Mouse (Mus musculus) cerebellum, adult (tissue): ENCODE measurements around the gene Emx2.

Source experiments
- ATAC-seq: cut with Nextera tagmentation; 2 replicates; pipeline ENCODE4 v1.9.2; 2017; ENCODE audit warnings: mild to moderate bottlenecking, moderate library complexity, mixed read lengths; ENCODE audit not compliant: insufficient number of reproducible peaks, low FRiP score, low TSS enrichment

The Emx2 gene

GRCm38 (mm10) chr19:59457951-59458742 lies at the start of gene Emx2:
Gene Emx2, plus strand, starts transcription at chr19:59458372.
- ATAC-seq, result no peak

GRCm38 (mm10) chr19:59414128-59414527 lies 44.0 kb upstream of the Emx2 start:
- ATAC-seq, result no peak

- peak; percentile 84 for ATAC-seq
Measured at GRCm38 (mm10) chr19:59418024-59418423, 40.1 kb upstream of the Emx2 start.

GRCm38 (mm10) chr19:59418671-59419070 lies 39.5 kb upstream of the Emx2 start:
- ATAC-seq, result no peak

GRCm38 (mm10) chr19:59422393-59422792 lies 35.8 kb upstream of the Emx2 start:
- no peak for ATAC-seq

GRCm38 (mm10) chr19:59423685-59424084 lies 34.5 kb upstream of the Emx2 start:
- ATAC-seq, result no peak

GRCm38 (mm10) chr19:59424975-59425374 lies 33.2 kb upstream of the Emx2 start:
- ATAC-seq, result no peak

- ATAC-seq, result no peak
Measured at GRCm38 (mm10) chr19:59432286-59432685, 25.9 kb upstream of the Emx2 start.

GRCm38 (mm10) chr19:59450561-59451135 lies 7.5 kb upstream of the Emx2 start:
- ATAC-seq, result no peak

GRCm38 (mm10) chr19:59451441-59451951 lies 6.7 kb upstream of the Emx2 start:
- ATAC-seq, result no peak

GRCm38 (mm10) chr19:59452321-59452720 lies 5.9 kb upstream of the Emx2 start:
- ATAC-seq, result no peak

- no peak for ATAC-seq
Measured at GRCm38 (mm10) chr19:59453591-59453990, 4.6 kb upstream of the Emx2 start.

- no peak for ATAC-seq
Measured at GRCm38 (mm10) chr19:59454196-59454595, 4.0 kb upstream of the Emx2 start.

GRCm38 (mm10) chr19:59455671-59456070 lies 2.5 kb upstream of the Emx2 start:
- no peak for ATAC-seq

GRCm38 (mm10) chr19:59457011-59457945 lies 894 bp upstream of the Emx2 start:
- no peak for ATAC-seq

- no peak for ATAC-seq
Measured at GRCm38 (mm10) chr19:59458743-59459135, 567 bp downstream of the Emx2 start.

- no peak for ATAC-seq
Measured at GRCm38 (mm10) chr19:59459158-59459781, 1.1 kb downstream of the Emx2 start.

- no peak for ATAC-seq
Measured at GRCm38 (mm10) chr19:59459811-59460241, 1.7 kb downstream of the Emx2 start.

- ATAC-seq, result no peak
Measured at GRCm38 (mm10) chr19:59460328-59461115, 2.4 kb downstream of the Emx2 start.
